Mouse (Mus musculus): Measurements from ENCODE around the gene E330009J07Rik. TPM values are rescaled to one million over a fixed set of nuclear protein-coding genes. Genes with fewer than 3 reads are reported as not detected.

Gene E330009J07Rik
- polyA plus RNA-seq, 1 experiment, result 3.8 TPM

GRCm38 (mm10) chr6:40371031-40371430 is 64.9 kb downstream of the E330009J07Rik start:
- Histone ChIP-seq H3K4me3 (ENCODE audit: insufficient read depth, low read length) (no peak overlapping the region), H3K27ac (ENCODE audit: insufficient read depth, low read depth, low read length) (no peak overlapping the region), H3K4me1 (ENCODE audit: control insufficient read depth, insufficient read depth, low read length) (no peaks in the 10 kb centered on the region)
- TF ChIP-seq POLR2A (IDR thresholded peaks at IDR 0.05; ENCODE audit: borderline replicate concordance, low read depth, low read length) (no peak), CTCF (IDR thresholded peaks at IDR 0.05; ENCODE audit: low read depth, low read length) (no peak)

DNA sequence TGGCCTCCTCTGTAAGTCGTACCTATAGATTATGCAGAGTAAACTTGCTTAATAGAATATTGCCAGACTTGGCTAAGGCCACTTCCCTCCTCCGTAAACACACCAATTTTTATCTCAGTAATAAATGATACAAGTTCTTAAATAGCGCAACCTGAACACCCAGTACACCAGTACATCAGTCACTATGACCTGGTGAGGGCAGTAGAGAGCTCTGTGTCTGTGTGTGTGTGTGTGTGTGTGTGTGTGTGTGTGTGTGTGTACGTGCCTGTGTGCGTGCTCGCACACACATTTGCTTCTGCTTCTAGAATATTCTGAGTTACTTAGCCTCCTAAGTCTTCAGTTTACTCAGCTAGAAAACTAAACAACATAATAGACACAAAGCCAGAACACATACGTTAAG is 82.6 kb downstream of the E330009J07Rik start:
- TF ChIP-seq POLR2A (IDR thresholded peaks at IDR 0.05; ENCODE audit: borderline replicate concordance, low read depth, low read length) (no peak), CTCF (IDR thresholded peaks at IDR 0.05; ENCODE audit: low read depth, low read length) (no peak)
- Histone ChIP-seq H3K27ac (ENCODE audit: insufficient read depth, low read depth, low read length) (no peak overlapping the region), H3K4me3 (ENCODE audit: insufficient read depth, low read length) (no peak overlapping the region), H3K4me1 (ENCODE audit: control insufficient read depth, insufficient read depth, low read length) (no peaks in the 10 kb centered on the region)

Other genes starting within 250 kb of the E330009J07Rik start
- gene Agk, start 111.0 kb downstream of the E330009J07Rik start, polyA plus RNA-seq (2012; ENCODE audit: insufficient read depth, insufficient read length, missing spikeins), result 8.1 and 10.1 TPM in 2 replicates
- not detected in 2 replicates for gene Wee2, start 3.0 kb upstream of the E330009J07Rik start, polyA plus RNA-seq (2012; ENCODE audit: insufficient read depth, insufficient read length, missing spikeins)
- 49.8 and 58.1 TPM in 2 replicates for gene Ssbp1, start 35.2 kb upstream of the E330009J07Rik start, polyA plus RNA-seq (2012; ENCODE audit: insufficient read depth, insufficient read length, missing spikeins)
- not detected in 2 replicates for gene Tas2r137, start 55.1 kb upstream of the E330009J07Rik start, polyA plus RNA-seq (2012; ENCODE audit: insufficient read depth, insufficient read length, missing spikeins)
- not detected in 2 replicates for gene Tas2r108, start 57.4 kb upstream of the E330009J07Rik start, polyA plus RNA-seq (2012; ENCODE audit: insufficient read depth, insufficient read length, missing spikeins)
- not detected in 2 replicates for gene Prss37, start 83.4 kb upstream of the E330009J07Rik start, polyA plus RNA-seq (2012; ENCODE audit: insufficient read depth, insufficient read length, missing spikeins)
- gene Olfr461, start 118.9 kb upstream of the E330009J07Rik start, polyA plus RNA-seq (2012; ENCODE audit: insufficient read depth, insufficient read length, missing spikeins), result not detected in 2 replicates
- gene Olfr460, start 133.4 kb upstream of the E330009J07Rik start, polyA plus RNA-seq (2012; ENCODE audit: insufficient read depth, insufficient read length, missing spikeins), result not detected in 2 replicates
- gene Clec5a, start 149.7 kb upstream of the E330009J07Rik start, polyA plus RNA-seq (2012; ENCODE audit: insufficient read depth, insufficient read length, missing spikeins), result 49.9 and 57.2 TPM in 2 replicates
- not detected in 2 replicates for gene Tas2r138, start 177.2 kb upstream of the E330009J07Rik start, polyA plus RNA-seq (2012; ENCODE audit: insufficient read depth, insufficient read length, missing spikeins)
- 0.16 and 0.24 TPM in 2 replicates for gene Mgam, start 192.7 kb upstream of the E330009J07Rik start, polyA plus RNA-seq (2012; ENCODE audit: insufficient read depth, insufficient read length, missing spikeins)